Mouse (Mus musculus): ENCODE measurements at regions not wholly inside any gene's neighbourhood (a gene's known extent, or its start where the extent isn't known, plus 50 kb on each side); places are given as distances from the start of the nearest gene placed in this dataset.

DNA sequence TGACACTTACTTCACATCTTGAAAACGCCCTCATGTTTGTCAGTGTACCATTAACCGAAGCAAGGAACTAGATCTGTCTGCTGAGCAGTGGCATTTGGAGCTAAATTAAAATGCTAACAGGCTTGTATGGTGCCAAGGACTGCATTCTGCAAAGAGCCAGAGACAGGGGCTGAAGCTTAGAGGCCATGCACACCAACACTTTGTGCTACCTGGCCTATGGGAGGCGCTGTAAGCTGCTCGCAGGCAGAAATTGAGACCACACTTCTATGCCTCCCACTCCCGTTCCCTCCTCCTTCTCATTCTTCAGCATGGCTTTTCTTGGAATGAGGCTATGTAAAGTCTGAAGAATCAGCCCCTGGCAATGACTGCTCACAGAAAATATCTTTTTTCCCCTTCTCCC lies 476.2 kb downstream of the Tox3 start:
- H3K4me2 ChIP-seq (ENCODE audit: insufficient read depth, low read depth, poor library complexity, severe bottlenecking) = no peak overlapping the region
- H3K9ac ChIP-seq (ENCODE audit: insufficient read depth, low read depth) = no peak overlapping the region
- TF ChIP-seq HCFC1 (IDR thresholded peaks at IDR 0.05; ENCODE audit: low read depth, low read length) = no peak
- TF ChIP-seq MYC (IDR thresholded peaks at IDR 0.05; ENCODE audit: low read depth, low read length) = no peak
- no peak for TF ChIP-seq NRF1 (IDR thresholded peaks at IDR 0.05; ENCODE audit: low read depth, low read length)
- TF ChIP-seq JUND (conservative IDR thresholded peaks at IDR 0.05; ENCODE audit: low read depth, low read length) = no peak
- TF ChIP-seq MAZ (IDR thresholded peaks at IDR 0.05; ENCODE audit: low read depth, low read length) = no peak
- no peaks in the 10 kb centered on the region for H3K27me3 ChIP-seq (replicated peaks)
- no peaks in the 10 kb centered on the region for H3K79me2 ChIP-seq (replicated peaks; ENCODE audit: control insufficient read depth, extremely low read depth, insufficient read depth, poor library complexity, severe bottlenecking)
- H3K36me3 ChIP-seq (replicated peaks in 1 of 2; ENCODE audit: control insufficient read depth in 1 of 2, insufficient read depth in 1 of 2, low read length in 1 of 2) = no peaks in the 10 kb centered on the region
- no peaks in the 10 kb centered on the region for H3K9me3 ChIP-seq (replicated peaks; ENCODE audit: low read length)
- in situ Hi-C loops (cut with MboI; ENCODE audit: low pct_ligation_motif_present, low pct_unique_long_range_greater_than_20kb, low sequenced_read_pairs) (loop anchor here (25.0 kb wide), 1 partner anchor 890 kb away; no protein-coding TSS in a partner anchor), dilution Hi-C loops (cut with MboI; ENCODE audit: extremely low pct_ligation_motif_present, extremely low pct_unique_long_range_greater_than_20kb, low sequenced_read_pairs) (no loop called here)
- no peaks in the 10 kb centered on the region for H3K4me1 ChIP-seq (ENCODE audit: control insufficient read depth in 1 of 2, insufficient read depth in 2 of 2)
- DNase-seq (ENCODE audit: extremely low read depth) = no peak
- no peak overlapping the region for H3K4me3 ChIP-seq (replicated peaks in 1 of 3; ENCODE audit: low read depth in 2 of 3, low read length in 2 of 3, poor library complexity in 1 of 3)
- H3K27ac ChIP-seq (ENCODE audit: insufficient read depth, low read depth) = no peak overlapping the region

DNA sequence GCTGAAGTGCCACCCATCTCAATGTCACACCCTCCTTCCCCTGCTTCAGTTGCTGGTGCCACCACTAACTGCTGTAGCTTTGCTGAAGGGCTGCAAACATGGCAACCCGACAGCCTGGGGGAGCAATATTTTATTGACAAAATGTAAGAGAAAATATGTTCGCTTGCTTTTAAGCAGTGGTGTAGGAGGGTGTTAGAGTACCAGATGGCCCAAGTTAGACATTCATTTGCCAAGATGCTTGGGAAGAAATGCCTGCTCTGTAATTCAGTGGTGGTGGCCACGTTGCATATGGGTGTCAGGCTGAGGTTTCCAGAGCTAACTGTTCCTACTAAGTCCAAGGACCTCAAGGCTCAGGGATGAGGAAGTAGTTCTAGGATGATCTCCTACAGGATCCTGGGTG lies 488.3 kb downstream of the Tox3 start:
- no peak for DNase-seq (ENCODE audit: extremely low read depth)
- H3K9me3 ChIP-seq (replicated peaks; ENCODE audit: low read length) = peaks cover 2% of the 10 kb centered on the region
- H3K4me3 ChIP-seq (replicated peaks in 1 of 3; ENCODE audit: low read depth in 2 of 3, low read length in 2 of 3, poor library complexity in 1 of 3) = no peak overlapping the region
- H3K27me3 ChIP-seq (replicated peaks) = no peaks in the 10 kb centered on the region
- H3K4me2 ChIP-seq (ENCODE audit: insufficient read depth, low read depth, poor library complexity, severe bottlenecking) = no peak overlapping the region
- H3K79me2 ChIP-seq (replicated peaks; ENCODE audit: control insufficient read depth, extremely low read depth, insufficient read depth, poor library complexity, severe bottlenecking) = no peaks in the 10 kb centered on the region
- dilution Hi-C loops (cut with MboI; ENCODE audit: extremely low pct_ligation_motif_present, extremely low pct_unique_long_range_greater_than_20kb, low sequenced_read_pairs) = no loop called here
- H3K36me3 ChIP-seq (replicated peaks in 1 of 2; ENCODE audit: control insufficient read depth in 1 of 2, insufficient read depth in 1 of 2, low read length in 1 of 2) = no peaks in the 10 kb centered on the region
- no peaks in the 10 kb centered on the region for H3K4me1 ChIP-seq (ENCODE audit: control insufficient read depth in 1 of 2, insufficient read depth in 2 of 2)
- H3K27ac ChIP-seq (ENCODE audit: insufficient read depth, low read depth) = no peak overlapping the region
- no peak overlapping the region for H3K9ac ChIP-seq (ENCODE audit: insufficient read depth, low read depth)
- TF ChIP-seq KAT2A (IDR thresholded peaks at IDR 0.05; ENCODE audit: insufficient replicate concordance, low read length) (no peak), JUN (IDR thresholded peaks at IDR 0.05; ENCODE audit: insufficient read depth, low read depth, low read length) (no peak), POLR2AphosphoS2 (IDR thresholded peaks at IDR 0.05; ENCODE audit: low read depth, low read length) (no peak), TCF12 (IDR thresholded peaks at IDR 0.05; ENCODE audit: low read depth, low read length) (no peak)
- in situ Hi-C loops (cut with MboI; ENCODE audit: low pct_ligation_motif_present, low pct_unique_long_range_greater_than_20kb, low sequenced_read_pairs) = loop anchor here (25.0 kb wide), 1 partner anchor 902 kb away; no protein-coding TSS in a partner anchor

DNA sequence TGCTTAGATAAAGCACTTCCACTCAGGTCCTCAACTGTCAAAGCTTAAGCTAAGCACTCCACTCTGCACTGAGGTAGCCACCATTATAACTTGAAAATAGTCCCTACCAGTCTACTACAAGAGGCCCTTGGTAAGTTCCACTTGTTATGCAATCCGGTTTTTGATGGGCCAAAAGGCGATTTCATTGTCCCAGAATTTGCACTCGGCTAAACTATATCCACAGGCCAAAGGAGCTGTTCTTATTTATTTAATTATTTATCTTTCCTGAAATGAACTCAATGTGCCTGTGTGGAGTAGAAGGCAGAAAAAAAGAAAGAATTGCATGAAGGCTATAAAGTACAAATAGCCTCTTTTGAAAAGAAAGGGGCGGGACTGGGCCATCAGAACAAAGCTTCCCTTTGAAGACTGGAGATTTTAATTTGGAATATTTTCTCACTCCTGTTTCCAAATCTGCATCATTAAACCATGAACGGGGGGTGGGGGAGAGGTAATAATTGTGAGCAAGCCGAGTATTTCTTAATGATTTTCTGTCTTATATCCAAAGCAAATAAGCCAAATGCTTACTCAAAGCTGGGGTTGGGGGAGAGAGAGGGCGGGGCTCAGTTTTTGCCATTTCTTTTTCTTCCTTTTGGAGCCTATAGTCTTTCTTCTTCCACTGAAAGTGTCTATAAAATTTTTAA lies 489.3 kb downstream of the Tox3 start:
- Histone ChIP-seq H3K27ac (ENCODE audit: insufficient read depth, low read depth) (no peak overlapping the region), H3K4me2 (ENCODE audit: insufficient read depth, low read depth, poor library complexity, severe bottlenecking) (no peak overlapping the region), H3K36me3 (replicated peaks in 1 of 2; ENCODE audit: control insufficient read depth in 1 of 2, insufficient read depth in 1 of 2, low read length in 1 of 2) (no peaks in the 10 kb centered on the region), H3K9me3 (replicated peaks; ENCODE audit: low read length) (peaks cover 2% of the 10 kb centered on the region), H3K4me3 (replicated peaks in 1 of 3; ENCODE audit: low read depth in 2 of 3, low read length in 2 of 3, poor library complexity in 1 of 3) (no peak overlapping the region), H3K4me1 (ENCODE audit: control insufficient read depth in 1 of 2, insufficient read depth in 2 of 2) (no peaks in the 10 kb centered on the region), H3K9ac (ENCODE audit: insufficient read depth, low read depth) (no peak overlapping the region), H3K79me2 (replicated peaks; ENCODE audit: control insufficient read depth, extremely low read depth, insufficient read depth, poor library complexity, severe bottlenecking) (no peaks in the 10 kb centered on the region), H3K27me3 (replicated peaks) (no peaks in the 10 kb centered on the region)
- no peak for DNase-seq (ENCODE audit: extremely low read depth)
- TF ChIP-seq KAT2A (IDR thresholded peaks at IDR 0.05; ENCODE audit: insufficient replicate concordance, low read length) (no peak), USF1 (IDR thresholded peaks at IDR 0.05; ENCODE audit: low read depth, low read length) (no peak), BHLHE40 (IDR thresholded peaks at IDR 0.05; ENCODE audit: low read depth, low read length) (no peak), ETS1 (conservative IDR thresholded peaks at IDR 0.05; ENCODE audit: low read depth, low read length) (no peak), EP300 (IDR thresholded peaks at IDR 0.05; ENCODE audit: low read length) (no peak), RCOR1 (conservative IDR thresholded peaks at IDR 0.05; ENCODE audit: low read depth, low read length) (no peak), TCF12 (IDR thresholded peaks at IDR 0.05; ENCODE audit: low read depth, low read length) (no peak)
- in situ Hi-C loops (cut with MboI; ENCODE audit: low pct_ligation_motif_present, low pct_unique_long_range_greater_than_20kb, low sequenced_read_pairs) (loop anchor here (25.0 kb wide), 1 partner anchor 903 kb away; no protein-coding TSS in a partner anchor), dilution Hi-C loops (cut with MboI; ENCODE audit: extremely low pct_ligation_motif_present, extremely low pct_unique_long_range_greater_than_20kb, low sequenced_read_pairs) (no loop called here)
